Mouse (Mus musculus): Measurements from ENCODE around the gene Pik3r6. TPM values are rescaled to one million over a fixed set of nuclear protein-coding genes. Genes with fewer than 3 reads are reported as not detected.

Pik3r6 gene
- 0.05 TPM for polyA plus RNA-seq (2012; fragmentation: generic; extraction: Trizol)

GRCm38 (mm10) chr11:68502902-68503629 lies at the start of gene Pik3r6:
Pik3r6 (plus strand) TSS chr11:68503019.
- Histone ChIP-seq H3K27me3 (ENCODE audit: control insufficient read depth, insufficient read depth, insufficient read length) (peaks cover 33% of the 10 kb centered on the region), H3ac (ENCODE audit: control insufficient read depth, insufficient read length) (no peak within 1 kb of the TSS), H3K36me3 (ENCODE audit: control insufficient read depth, insufficient read depth) (no peaks in the 10 kb centered on the region), H3K4me3 (no peak within 1 kb of the TSS), H3K4me2 (ENCODE audit: low read depth) (no peak within 1 kb of the TSS), H3K79me2 (ENCODE audit: control insufficient read depth, insufficient read depth) (no peaks in the 10 kb centered on the region)
- no peak for TF ChIP-seq REST (IDR thresholded peaks at IDR 0.05; ENCODE audit: insufficient read depth, insufficient read length)
- TF ChIP-seq TCF12 (IDR thresholded peaks at IDR 0.05; ENCODE audit: insufficient read depth, poor library complexity, severe bottlenecking), result no peak
- TF ChIP-seq POLR2A (IDR thresholded peaks at IDR 0.05; ENCODE audit: insufficient read length, low read depth), result no peak
- TF ChIP-seq MYOG (IDR thresholded peaks at IDR 0.05; ENCODE audit: control insufficient read depth in 1 of 3, insufficient read depth in 1 of 3, insufficient read length in 2 of 3, low read depth in 2 of 3), result no peak
- no peak for TF ChIP-seq SRF (IDR thresholded peaks at IDR 0.05; ENCODE audit: control insufficient read depth, insufficient read length, low read depth)
- no peak for TF ChIP-seq MYOD1 (IDR thresholded peaks at IDR 0.05; ENCODE audit: control insufficient read depth in 1 of 3, insufficient read length in 2 of 3, low read depth in 2 of 3)
- TF ChIP-seq USF1 (IDR thresholded peaks at IDR 0.05; ENCODE audit: low read depth), result no peak
- no peak for TF ChIP-seq E2F4 (IDR thresholded peaks at IDR 0.05; ENCODE audit: insufficient read depth)
- no peak for TF ChIP-seq MAX (IDR thresholded peaks at IDR 0.05; ENCODE audit: low read depth)
- TF ChIP-seq CEBPB (IDR thresholded peaks at IDR 0.05; ENCODE audit: insufficient read depth, poor library complexity, severe bottlenecking), result no peak
- TF ChIP-seq TCF3 (IDR thresholded peaks at IDR 0.05; ENCODE audit: insufficient read length, low read depth), result no peak
- TF ChIP-seq POLR2AphosphoS2 (IDR thresholded peaks at IDR 0.05; ENCODE audit: insufficient read length, low read depth), result no peak

GRCm38 (mm10) chr11:68453301-68453700 lies 49.5 kb upstream of the Pik3r6 start:
- Histone ChIP-seq H3K79me2 (ENCODE audit: control insufficient read depth, insufficient read depth) (no peaks in the 10 kb centered on the region), H3K4me2 (ENCODE audit: low read depth) (no peak overlapping the region), H3K4me3 (no peak overlapping the region), H3K36me3 (ENCODE audit: control insufficient read depth, insufficient read depth) (no peaks in the 10 kb centered on the region), H3ac (ENCODE audit: control insufficient read depth, insufficient read length) (no peak overlapping the region), H3K27me3 (ENCODE audit: control insufficient read depth, insufficient read depth, insufficient read length) (no peaks in the 10 kb centered on the region)
- TF ChIP-seq REST (IDR thresholded peaks at IDR 0.05; ENCODE audit: insufficient read depth, insufficient read length) (no peak), POLR2A (IDR thresholded peaks at IDR 0.05; ENCODE audit: insufficient read length, low read depth) (no peak), MAX (IDR thresholded peaks at IDR 0.05; ENCODE audit: low read depth) (no peak)

GRCm38 (mm10) chr11:68458086-68458485 lies 44.7 kb upstream of the Pik3r6 start:
- peak overlapping the region; percentile 37 for H3K4me2 ChIP-seq (ENCODE audit: low read depth)
- H3K36me3 ChIP-seq (ENCODE audit: control insufficient read depth, insufficient read depth), result no peaks in the 10 kb centered on the region
- no peaks in the 10 kb centered on the region for H3K27me3 ChIP-seq (ENCODE audit: control insufficient read depth, insufficient read depth, insufficient read length)
- no peak overlapping the region for H3ac ChIP-seq (ENCODE audit: control insufficient read depth, insufficient read length)
- H3K79me2 ChIP-seq (ENCODE audit: control insufficient read depth, insufficient read depth), result no peaks in the 10 kb centered on the region
- TF ChIP-seq MYOG (IDR thresholded peaks at IDR 0.05; ENCODE audit: control insufficient read depth in 1 of 3, insufficient read depth in 1 of 3, insufficient read length in 2 of 3, low read depth in 2 of 3) (no peak), CEBPB (IDR thresholded peaks at IDR 0.05; ENCODE audit: insufficient read depth, poor library complexity, severe bottlenecking) (no peak), TCF3 (IDR thresholded peaks at IDR 0.05; ENCODE audit: insufficient read length, low read depth) (no peak), SRF (IDR thresholded peaks at IDR 0.05; ENCODE audit: control insufficient read depth, insufficient read length, low read depth) (no peak), MAX (IDR thresholded peaks at IDR 0.05; ENCODE audit: low read depth) (no peak), POLR2AphosphoS2 (IDR thresholded peaks at IDR 0.05; ENCODE audit: insufficient read length, low read depth) (no peak), USF1 (IDR thresholded peaks at IDR 0.05; ENCODE audit: low read depth) (no peak), TCF12 (IDR thresholded peaks at IDR 0.05; ENCODE audit: insufficient read depth, poor library complexity, severe bottlenecking) (no peak), E2F4 (IDR thresholded peaks at IDR 0.05; ENCODE audit: insufficient read depth) (no peak), REST (IDR thresholded peaks at IDR 0.05; ENCODE audit: insufficient read depth, insufficient read length) (no peak), MYOD1 (IDR thresholded peaks at IDR 0.05; ENCODE audit: control insufficient read depth in 1 of 3, insufficient read length in 2 of 3, low read depth in 2 of 3) (no peak), POLR2A (IDR thresholded peaks at IDR 0.05; ENCODE audit: insufficient read length, low read depth) (no peak)
- H3K4me3 ChIP-seq, result no peak overlapping the region

GRCm38 (mm10) chr11:68459021-68459420 lies 43.8 kb upstream of the Pik3r6 start:
- H3K27me3 ChIP-seq (ENCODE audit: control insufficient read depth, insufficient read depth, insufficient read length), result no peaks in the 10 kb centered on the region
- no peaks in the 10 kb centered on the region for H3K79me2 ChIP-seq (ENCODE audit: control insufficient read depth, insufficient read depth)
- no peak overlapping the region for H3ac ChIP-seq (ENCODE audit: control insufficient read depth, insufficient read length)
- no peak overlapping the region for H3K4me2 ChIP-seq (ENCODE audit: low read depth)
- TF ChIP-seq MYOD1 (IDR thresholded peaks at IDR 0.05; ENCODE audit: control insufficient read depth in 1 of 3, insufficient read length in 2 of 3, low read depth in 2 of 3) (no peak), POLR2A (IDR thresholded peaks at IDR 0.05; ENCODE audit: insufficient read length, low read depth) (no peak)
- no peak overlapping the region for H3K4me3 ChIP-seq
- no peaks in the 10 kb centered on the region for H3K36me3 ChIP-seq (ENCODE audit: control insufficient read depth, insufficient read depth)

- H3K4me2 ChIP-seq (ENCODE audit: low read depth), result no peak overlapping the region
- TF ChIP-seq POLR2A (IDR thresholded peaks at IDR 0.05; ENCODE audit: insufficient read length, low read depth), result no peak
- TF ChIP-seq CEBPB (IDR thresholded peaks at IDR 0.05; ENCODE audit: insufficient read depth, poor library complexity, severe bottlenecking), result peak; percentile 42; the same call in 1 of the 2 replicates
- H3ac ChIP-seq (ENCODE audit: control insufficient read depth, insufficient read length), result no peak overlapping the region
- no peaks in the 10 kb centered on the region for H3K79me2 ChIP-seq (ENCODE audit: control insufficient read depth, insufficient read depth)
- H3K36me3 ChIP-seq (ENCODE audit: control insufficient read depth, insufficient read depth), result no peaks in the 10 kb centered on the region
- no peaks in the 10 kb centered on the region for H3K27me3 ChIP-seq (ENCODE audit: control insufficient read depth, insufficient read depth, insufficient read length)
- H3K4me3 ChIP-seq, result no peak overlapping the region
Measured at GRCm38 (mm10) chr11:68459486-68459885, 43.3 kb upstream of the Pik3r6 start.
